Mouse (Mus musculus) cerebellum, postnatal 14 days (tissue): ENCODE data around the gene Sgip1.

ENCODE experiments used
- DNase-seq, 2 experiments: peaks; one replicate each; pipeline ENCODE4 v3.0.0; 2021; ENCODE audit warnings: mixed read lengths in 2 of 2

Gene Sgip1

DNA sequence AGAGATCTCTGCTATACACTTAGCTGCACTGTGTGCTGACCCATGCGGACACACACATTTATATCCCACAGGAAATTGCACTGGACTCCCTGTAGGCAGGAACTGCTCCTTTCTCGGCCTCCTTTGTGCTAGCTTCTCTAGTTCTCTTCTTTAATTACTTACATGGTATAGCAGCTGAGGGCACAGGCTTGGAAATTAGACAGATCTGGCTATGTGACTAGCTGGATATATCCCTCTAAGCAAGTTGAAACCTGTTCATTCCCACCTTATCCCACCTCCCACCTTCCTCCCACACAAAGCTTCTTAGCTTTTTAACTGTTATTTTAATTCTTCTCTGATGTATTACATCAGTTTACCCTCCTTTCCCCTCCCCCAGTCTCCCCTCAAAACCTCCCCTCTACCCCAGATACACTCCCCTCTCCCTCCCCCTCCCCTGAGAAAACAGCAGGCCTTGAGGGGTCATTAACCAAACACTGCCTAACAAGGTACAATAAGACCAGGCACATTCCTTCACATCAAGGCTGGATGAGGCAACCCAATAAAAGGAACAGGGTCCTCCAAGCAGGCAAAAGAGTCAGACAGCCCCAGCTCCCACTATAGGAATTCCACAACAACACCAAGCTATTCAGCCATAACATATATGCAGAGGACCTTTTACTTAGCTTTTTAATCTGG is 34.6 kb downstream of the Sgip1 start:
- no peak for DNase-seq

DNA sequence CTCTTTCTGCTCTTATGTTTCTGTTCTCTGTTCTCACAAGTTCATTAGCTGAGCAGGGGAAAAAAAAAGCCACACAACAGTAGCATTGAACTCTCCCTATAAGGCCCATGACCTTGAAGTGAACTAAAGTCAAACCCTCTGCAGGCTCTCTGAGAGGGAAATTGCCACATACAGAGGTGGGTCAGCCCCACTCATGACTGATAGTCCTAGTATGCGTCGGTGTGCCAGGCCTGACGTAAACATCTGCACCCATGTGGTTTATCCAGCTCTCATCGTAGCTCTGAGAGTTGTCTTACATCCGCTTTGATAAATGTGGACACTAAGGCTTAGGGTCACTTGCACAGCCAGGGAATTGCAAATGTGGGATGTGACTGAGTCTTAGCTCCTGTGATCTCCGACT is 38.8 kb downstream of the Sgip1 start:
- DNase-seq, result no peak

DNA sequence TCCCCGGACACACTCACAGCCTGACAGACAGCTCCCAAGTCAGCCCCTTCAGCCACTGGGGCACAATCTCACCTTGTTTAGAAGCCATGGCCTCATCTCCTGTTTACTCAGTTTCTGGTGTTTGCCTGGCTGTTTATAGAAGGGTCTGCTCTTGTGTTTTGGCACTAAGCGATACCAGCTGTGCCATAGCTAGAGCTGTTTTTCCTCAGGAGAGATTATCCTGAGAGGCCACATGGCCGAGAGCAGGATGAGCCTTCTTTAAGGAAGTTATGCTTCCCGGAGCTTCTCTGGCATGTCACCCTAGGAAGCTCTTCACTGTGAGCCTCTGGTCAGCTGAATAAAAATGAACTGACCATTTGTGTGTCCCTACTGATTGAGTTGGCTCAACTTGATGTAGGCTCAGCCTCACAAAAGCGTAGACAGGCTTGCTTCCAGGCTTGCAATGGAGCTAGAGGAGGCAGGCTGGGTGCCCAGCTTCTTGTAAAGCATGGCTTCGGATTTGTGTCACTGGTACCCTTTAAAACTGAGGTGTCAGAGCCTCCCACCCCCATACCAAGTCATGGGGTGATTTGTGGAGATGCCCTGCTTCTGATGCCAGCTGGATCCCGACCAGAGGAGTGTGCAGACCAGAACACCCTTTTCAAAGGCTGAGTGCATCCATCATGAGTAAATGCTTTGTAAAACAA is 42.1 kb downstream of the Sgip1 start:
- DNase-seq, result peak; percentile 80 to 81

GRCm38 (mm10) chr4:102785158-102785557 is 44.1 kb downstream of the Sgip1 start:
- DNase-seq, result no peak

DNA sequence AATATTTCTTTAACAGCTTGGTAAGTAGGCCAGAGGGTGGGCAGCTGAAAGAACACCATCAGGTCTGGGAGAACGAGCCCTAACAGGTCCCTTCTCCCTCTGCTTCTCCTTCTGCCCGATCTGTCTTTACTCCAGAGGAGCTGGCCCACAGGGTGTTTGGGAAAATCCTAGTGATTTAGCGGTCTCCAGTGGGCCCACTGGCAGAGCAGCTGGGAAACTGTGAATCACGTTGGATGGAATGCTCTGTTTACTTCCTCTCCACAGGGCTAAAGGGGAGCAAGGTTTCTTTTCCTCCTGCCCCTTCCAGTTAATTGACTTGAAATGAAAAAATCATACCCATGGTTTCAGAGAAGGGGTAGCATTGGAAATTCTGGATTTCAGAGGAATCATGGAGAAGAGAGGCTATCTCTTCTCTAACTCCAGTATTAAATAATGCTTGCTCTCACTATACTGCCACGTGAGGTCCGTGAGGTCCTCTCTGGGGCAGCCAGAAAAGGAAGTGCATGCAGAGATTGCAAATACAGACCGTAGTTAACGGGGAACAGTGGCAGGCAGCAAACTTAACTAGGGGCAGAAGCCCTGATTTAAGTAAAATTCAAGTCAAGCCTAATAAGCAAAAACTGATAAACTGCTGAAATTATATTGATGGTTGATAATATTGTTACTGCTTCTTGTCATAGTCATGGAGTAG is 51.1 kb downstream of the Sgip1 start:
- no peak for DNase-seq

GRCm38 (mm10) chr4:102801471-102801870 is 60.4 kb downstream of the Sgip1 start:
- no peak for DNase-seq

DNA sequence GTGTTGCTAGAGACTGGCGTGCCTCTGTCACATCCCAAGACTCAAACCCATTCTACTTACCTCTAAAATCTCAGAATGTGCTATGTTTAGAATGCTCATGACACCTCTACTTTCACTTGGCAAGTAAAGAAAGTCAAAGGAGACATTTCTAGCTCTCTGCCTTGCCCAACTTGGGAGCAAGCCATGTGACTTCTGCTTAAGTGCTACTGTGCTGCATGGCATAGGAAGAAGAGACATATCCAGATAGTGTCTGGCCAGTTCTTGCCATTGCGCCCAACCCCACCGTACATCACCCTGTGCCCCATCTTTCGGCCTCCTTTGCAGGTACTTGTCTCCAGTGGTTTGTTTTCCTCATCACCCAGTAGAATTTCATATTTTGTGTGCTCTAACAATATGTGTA is 60.8 kb downstream of the Sgip1 start:
- no peak for DNase-seq

- DNase-seq, result no peak
Observed at GRCm38 (mm10) chr4:102804611-102805010, 63.5 kb downstream of the Sgip1 start.

DNA sequence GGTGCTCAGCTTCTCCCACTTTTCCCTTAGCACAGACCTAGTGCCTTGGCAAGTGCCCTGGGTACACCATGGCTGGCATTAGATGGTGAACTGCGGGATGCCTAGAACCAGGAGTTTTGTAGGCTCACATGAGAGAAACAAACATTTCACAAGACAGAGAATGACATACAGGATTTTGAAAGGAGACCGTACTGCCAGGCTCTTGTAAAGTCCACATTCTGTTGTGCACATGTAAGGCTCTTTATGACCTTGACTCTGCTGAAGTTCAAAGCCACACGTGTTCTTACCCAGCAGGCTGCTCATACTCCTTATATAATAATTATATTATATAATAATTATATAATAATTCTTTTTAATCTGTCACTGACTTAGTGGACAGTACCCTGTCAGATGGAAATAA is 65.9 kb downstream of the Sgip1 start:
- no peak for DNase-seq

DNA sequence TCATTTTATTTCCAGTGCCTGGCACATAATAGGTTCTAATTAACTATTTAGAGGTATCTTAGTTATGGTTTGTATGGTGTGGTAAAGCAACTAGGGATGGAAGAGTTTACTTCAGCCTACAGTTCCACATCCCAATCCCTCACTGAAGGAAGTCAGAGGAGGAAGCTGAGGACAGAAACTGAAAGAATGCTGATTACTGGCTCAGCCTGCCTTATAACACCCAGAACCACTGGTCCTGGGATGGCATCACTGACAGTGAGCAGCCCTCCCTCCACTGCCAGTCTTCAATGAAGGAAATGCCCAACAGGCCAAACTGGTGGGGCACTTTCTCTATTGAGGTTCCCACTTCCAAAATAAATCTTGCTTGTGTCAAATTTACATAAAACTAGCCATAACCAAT is 67.2 kb downstream of the Sgip1 start:
- no peak for DNase-seq

DNA sequence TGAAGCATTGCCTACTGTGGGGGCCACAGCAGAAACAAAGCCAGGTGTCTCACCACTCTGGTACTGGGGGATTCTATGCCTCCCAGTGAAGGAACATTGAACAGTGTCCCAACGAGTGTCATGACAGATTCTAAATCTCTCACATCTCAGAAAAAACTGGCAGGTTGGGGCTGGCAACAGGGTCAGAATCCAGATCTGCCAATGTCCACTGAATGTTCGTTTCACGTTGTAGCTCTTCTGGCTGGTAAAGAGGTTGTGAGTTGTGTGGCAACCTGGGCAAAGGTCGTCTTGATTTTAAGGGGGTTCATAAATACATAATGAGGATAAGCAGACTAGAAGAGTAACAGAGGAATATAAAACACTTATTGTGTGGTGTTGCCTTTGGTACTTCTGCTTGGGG is 68.2 kb downstream of the Sgip1 start:
- no peak for DNase-seq

DNA sequence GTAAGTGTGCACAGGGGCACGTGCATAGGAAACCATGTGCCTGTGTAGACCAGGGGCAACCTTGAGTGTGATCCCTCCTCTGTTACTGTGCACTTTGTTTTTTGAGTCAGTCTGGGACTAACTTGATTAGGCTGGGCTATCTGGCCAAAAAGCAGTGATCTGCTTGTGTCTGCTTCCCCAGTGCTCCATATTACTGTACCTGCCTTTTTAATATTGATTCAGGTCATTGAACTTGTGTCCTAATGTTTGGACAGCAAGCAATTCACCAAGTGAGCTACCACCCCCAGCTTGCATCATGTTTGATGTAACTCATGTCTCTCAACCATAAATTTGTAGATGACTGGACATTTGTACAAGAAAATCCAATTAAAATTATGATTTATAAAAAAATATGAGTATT is 69.2 kb downstream of the Sgip1 start:
- no peak for DNase-seq

- DNase-seq, result no peak
Observed at GRCm38 (mm10) chr4:102811007-102811805, 70.1 kb downstream of the Sgip1 start.

- no peak for DNase-seq
Observed at GRCm38 (mm10) chr4:102813346-102813745, 72.2 kb downstream of the Sgip1 start.

DNA sequence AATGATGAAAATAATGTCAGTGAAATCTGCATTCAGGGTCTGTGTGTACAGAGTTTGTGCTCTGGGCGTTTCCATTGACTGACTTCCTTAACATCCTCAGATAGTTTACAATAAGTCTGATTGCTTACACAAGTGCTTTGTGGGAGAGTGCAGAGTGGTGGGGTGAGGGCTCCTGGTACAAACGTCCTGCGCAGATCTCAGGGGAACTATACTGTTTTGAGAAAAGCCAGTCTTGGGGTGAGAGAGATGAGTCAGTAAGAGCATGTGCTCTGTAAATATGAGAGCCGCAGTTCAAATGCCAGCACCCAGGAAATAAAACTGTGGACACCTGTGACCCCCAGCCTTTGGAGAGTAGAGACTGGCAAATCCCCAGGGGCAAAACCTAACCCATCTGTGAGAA is 80.7 kb downstream of the Sgip1 start:
- no peak for DNase-seq

DNA sequence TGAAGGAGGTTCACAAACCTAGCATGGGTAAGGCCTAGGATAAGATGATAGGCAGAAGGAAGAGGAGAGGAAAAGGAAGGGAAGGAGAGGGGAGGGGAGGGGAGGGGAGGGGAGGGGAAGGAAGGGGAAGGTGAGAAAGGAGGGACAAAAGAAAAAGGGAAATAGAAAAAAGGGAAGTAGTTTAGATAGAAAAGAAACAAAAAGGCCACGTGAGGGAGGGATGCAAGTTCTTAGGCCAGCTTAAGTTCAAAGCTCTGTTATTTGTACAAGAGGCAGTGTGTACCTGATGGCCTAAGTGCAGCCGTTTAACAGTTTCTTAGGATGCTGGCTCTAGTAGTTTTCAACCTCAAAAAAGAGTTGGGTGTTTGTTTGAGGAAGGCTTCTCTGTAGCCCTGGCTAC is 83.4 kb downstream of the Sgip1 start:
- DNase-seq, result no peak

- no peak for DNase-seq
Observed at GRCm38 (mm10) chr4:102826159-102826558, 85.1 kb downstream of the Sgip1 start.

GRCm38 (mm10) chr4:102828518-102828917 is 87.4 kb downstream of the Sgip1 start:
- no peak for DNase-seq

DNA sequence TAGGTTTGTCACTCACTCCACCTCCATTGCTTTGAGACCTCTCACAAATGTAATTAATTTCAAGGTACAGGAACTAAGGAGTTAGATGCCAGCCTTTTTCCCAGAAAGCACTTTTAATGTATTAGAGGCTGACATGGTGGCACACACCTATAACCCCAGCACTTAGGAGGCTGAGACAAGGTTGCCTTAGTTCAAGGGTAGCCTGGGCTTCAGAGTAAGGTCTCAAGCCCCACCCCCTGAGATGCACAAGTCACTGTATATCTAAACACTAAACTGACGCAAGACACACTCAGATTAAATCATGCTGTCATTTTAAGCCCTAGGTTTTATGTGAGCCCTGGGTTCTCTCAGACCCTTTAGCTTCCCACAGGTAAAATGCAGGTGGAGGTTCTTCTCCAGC is 92.1 kb downstream of the Sgip1 start:
- no peak for DNase-seq

- DNase-seq, result no peak
Observed at GRCm38 (mm10) chr4:102833726-102834125, 92.6 kb downstream of the Sgip1 start.

DNA sequence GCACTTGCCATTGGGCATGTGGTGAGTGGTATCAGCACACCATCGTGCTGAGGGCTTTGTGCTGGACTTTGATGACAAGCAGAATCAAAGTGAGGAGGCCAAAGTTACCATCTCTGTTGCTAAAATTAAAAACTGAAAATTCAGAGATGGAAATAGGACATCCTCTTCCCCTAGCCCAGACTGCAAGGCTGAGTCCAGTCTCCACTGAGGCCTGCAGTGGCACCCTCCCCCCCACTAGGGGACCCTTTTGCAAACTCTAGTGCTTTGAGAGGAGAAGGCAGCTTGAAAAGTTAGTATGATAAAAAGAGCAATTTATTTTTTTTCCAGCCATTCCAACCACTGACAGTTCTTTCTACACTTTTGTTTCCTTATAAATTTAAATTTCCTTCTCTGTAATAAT is 93.6 kb downstream of the Sgip1 start:
- no peak for DNase-seq

GRCm38 (mm10) chr4:102840062-102840798 is 99.1 kb downstream of the Sgip1 start:
- DNase-seq, result no peak
